Mouse (Mus musculus): ENCODE results near the gene Cby3. TPM values are rescaled to one million over a fixed set of nuclear protein-coding genes. Genes with fewer than 3 reads are reported as not detected.

The Cby3 gene
- polyA plus RNA-seq, 1 experiment from 2014 or later = 0.53 TPM

GRCm38 (mm10) chr11:50377892-50378684, 23.8 kb downstream of the Cby3 start:
- WGBS = under 1% methylated on average over 70 of the region's 71 CpGs
- no peaks in the 10 kb centered on the region for H3K9me3 ChIP-seq
- peak overlapping the region; percentile 100 for H3K9ac ChIP-seq
- H3K4me2 ChIP-seq = peak overlapping the region; percentile 74
- peaks cover 8% of the 10 kb centered on the region for H3K4me1 ChIP-seq
- no peaks in the 10 kb centered on the region for H3K27me3 ChIP-seq (replicated peaks)
- peak overlapping the region; percentile 99 for H3K4me3 ChIP-seq (replicated peaks)
- H3K36me3 ChIP-seq = peaks cover 14% of the 10 kb centered on the region
- ATAC-seq (ENCODE audit: insufficient read depth, low FRiP score, low read depth) = peak; percentile 77
- H3K27ac ChIP-seq = peak overlapping the region; percentile 100

- WGBS = 48% methylated on average over 12 of the region's 12 CpGs
- Histone ChIP-seq H3K36me3 (peaks cover 19% of the 10 kb centered on the region), H3K4me1 (peaks cover 8% of the 10 kb centered on the region), H3K27ac (peak overlapping the region; percentile 100; the same call in 1 of the 2 replicates), H3K4me3 (replicated peaks) (peak overlapping the region; percentile 99), H3K27me3 (replicated peaks) (no peaks in the 10 kb centered on the region), H3K9ac (no peak overlapping the region), H3K9me3 (no peaks in the 10 kb centered on the region), H3K4me2 (peak overlapping the region; percentile 74)
- no peak for ATAC-seq (ENCODE audit: insufficient read depth, low FRiP score, low read depth)
These were observed 24.9 kb downstream of the Cby3 start for GRCm38 (mm10) chr11:50379023-50379752.

- H3K27me3 ChIP-seq (replicated peaks) = no peaks in the 10 kb centered on the region
- H3K4me3 ChIP-seq (replicated peaks) = no peak overlapping the region; the same call in 1 of the 2 replicates
- H3K9ac ChIP-seq = no peak overlapping the region
- H3K4me1 ChIP-seq = peaks cover 5% of the 10 kb centered on the region
- no peak for ATAC-seq (ENCODE audit: insufficient read depth, low FRiP score, low read depth)
- peaks cover 31% of the 10 kb centered on the region for H3K36me3 ChIP-seq
- 16% methylated on average over 4 of the region's 4 CpGs for WGBS
- peak overlapping the region; percentile 38 for H3K4me2 ChIP-seq
- no peaks in the 10 kb centered on the region for H3K9me3 ChIP-seq
- no peak overlapping the region for H3K27ac ChIP-seq
These were observed 27.0 kb downstream of the Cby3 start for GRCm38 (mm10) chr11:50381311-50381710.

- Histone ChIP-seq H3K9me3 (no peaks in the 10 kb centered on the region), H3K27ac (no peak overlapping the region), H3K4me2 (no peak overlapping the region), H3K4me3 (replicated peaks) (no peak overlapping the region), H3K27me3 (replicated peaks) (no peaks in the 10 kb centered on the region), H3K36me3 (peaks cover 44% of the 10 kb centered on the region), H3K4me1 (no peaks in the 10 kb centered on the region), H3K9ac (no peak overlapping the region)
- WGBS = 77% methylated on average over 3 of the region's 3 CpGs
- ATAC-seq (ENCODE audit: insufficient read depth, low FRiP score, low read depth) = no peak
These were observed 33.0 kb downstream of the Cby3 start for GRCm38 (mm10) chr11:50387167-50387679.

GRCm38 (mm10) chr11:50387697-50388096, 33.4 kb downstream of the Cby3 start:
- H3K9me3 ChIP-seq = no peaks in the 10 kb centered on the region
- H3K4me2 ChIP-seq = no peak overlapping the region
- 77% methylated on average over 4 of the region's 4 CpGs for WGBS
- H3K36me3 ChIP-seq = peaks cover 41% of the 10 kb centered on the region
- ATAC-seq (ENCODE audit: insufficient read depth, low FRiP score, low read depth) = no peak
- H3K27me3 ChIP-seq (replicated peaks) = no peaks in the 10 kb centered on the region
- no peaks in the 10 kb centered on the region for H3K4me1 ChIP-seq
- H3K27ac ChIP-seq = no peak overlapping the region
- H3K9ac ChIP-seq = no peak overlapping the region
- H3K4me3 ChIP-seq (replicated peaks) = no peak overlapping the region

- Histone ChIP-seq H3K4me3 (replicated peaks) (no peak overlapping the region), H3K27me3 (replicated peaks) (no peaks in the 10 kb centered on the region), H3K4me1 (no peaks in the 10 kb centered on the region), H3K9ac (no peak overlapping the region), H3K9me3 (no peaks in the 10 kb centered on the region), H3K27ac (no peak overlapping the region), H3K4me2 (no peak overlapping the region), H3K36me3 (peaks cover 40% of the 10 kb centered on the region)
- WGBS = 90% methylated on average over 3 of the region's 3 CpGs
- ATAC-seq (ENCODE audit: insufficient read depth, low FRiP score, low read depth) = no peak
These were observed 34.1 kb downstream of the Cby3 start for GRCm38 (mm10) chr11:50388217-50388929.

- 63% methylated on average over 3 of the region's 3 CpGs for WGBS
- no peaks in the 10 kb centered on the region for H3K9me3 ChIP-seq
- no peak overlapping the region for H3K4me2 ChIP-seq
- H3K36me3 ChIP-seq = peaks cover 37% of the 10 kb centered on the region
- ATAC-seq (ENCODE audit: insufficient read depth, low FRiP score, low read depth) = no peak
- no peak overlapping the region for H3K27ac ChIP-seq
- H3K27me3 ChIP-seq (replicated peaks) = no peaks in the 10 kb centered on the region
- no peak overlapping the region for H3K9ac ChIP-seq
- no peak overlapping the region for H3K4me3 ChIP-seq (replicated peaks)
- H3K4me1 ChIP-seq = no peaks in the 10 kb centered on the region
These were observed 34.7 kb downstream of the Cby3 start for GRCm38 (mm10) chr11:50389011-50389410.

GRCm38 (mm10) chr11:50389616-50390015, 35.4 kb downstream of the Cby3 start:
- 68% methylated on average over 5 of the region's 5 CpGs for WGBS

GRCm38 (mm10) chr11:50391272-50391960, 37.2 kb downstream of the Cby3 start:
- Histone ChIP-seq H3K4me3 (replicated peaks) (no peak overlapping the region), H3K4me2 (no peak overlapping the region), H3K9me3 (no peaks in the 10 kb centered on the region), H3K27ac (no peak overlapping the region), H3K4me1 (no peaks in the 10 kb centered on the region), H3K36me3 (peaks cover 25% of the 10 kb centered on the region), H3K9ac (no peak overlapping the region), H3K27me3 (replicated peaks) (no peaks in the 10 kb centered on the region)
- ATAC-seq (ENCODE audit: insufficient read depth, low FRiP score, low read depth) = no peak
- WGBS = 74% methylated on average over 4 of the region's 4 CpGs

More at GRCm38 (mm10) chr11:50389616-50390015, 35.4 kb downstream of the Cby3 start:
- Histone ChIP-seq H3K9ac (no peak overlapping the region), H3K4me3 (replicated peaks) (no peak overlapping the region), H3K4me1 (no peaks in the 10 kb centered on the region), H3K36me3 (peaks cover 34% of the 10 kb centered on the region), H3K9me3 (no peaks in the 10 kb centered on the region), H3K4me2 (no peak overlapping the region), H3K27ac (no peak overlapping the region), H3K27me3 (replicated peaks) (no peaks in the 10 kb centered on the region)
- ATAC-seq (ENCODE audit: insufficient read depth, low FRiP score, low read depth) = no peak

GRCm38 (mm10) chr11:50393306-50393705, 39.0 kb downstream of the Cby3 start:
- WGBS = 86% methylated on average over 6 of the region's 6 CpGs
- ATAC-seq (ENCODE audit: insufficient read depth, low FRiP score, low read depth) = no peak
- no peak overlapping the region for H3K4me2 ChIP-seq

GRCm38 (mm10) chr11:50394731-50395130, 40.5 kb downstream of the Cby3 start:
- no peak for ATAC-seq (ENCODE audit: insufficient read depth, low FRiP score, low read depth)
- H3K4me1 ChIP-seq = no peaks in the 10 kb centered on the region
- H3K9ac ChIP-seq = no peak overlapping the region
- WGBS = 91% methylated on average over 7 of the region's 7 CpGs
- H3K36me3 ChIP-seq = peaks cover 11% of the 10 kb centered on the region
- no peak overlapping the region for H3K4me3 ChIP-seq (replicated peaks)
- H3K27me3 ChIP-seq (replicated peaks) = no peaks in the 10 kb centered on the region
- H3K4me2 ChIP-seq = no peak overlapping the region
- H3K9me3 ChIP-seq = no peaks in the 10 kb centered on the region
- no peak overlapping the region for H3K27ac ChIP-seq

More at GRCm38 (mm10) chr11:50393306-50393705, 39.0 kb downstream of the Cby3 start:
- H3K4me1 ChIP-seq = no peaks in the 10 kb centered on the region
- H3K36me3 ChIP-seq = peaks cover 10% of the 10 kb centered on the region
- H3K9ac ChIP-seq = no peak overlapping the region
- H3K9me3 ChIP-seq = no peaks in the 10 kb centered on the region
- no peak overlapping the region for H3K27ac ChIP-seq
- H3K27me3 ChIP-seq (replicated peaks) = no peaks in the 10 kb centered on the region
- no peak overlapping the region for H3K4me3 ChIP-seq (replicated peaks)

Data from stomach, embryonic 15.5 days (tissue).